Mouse (Mus musculus): ENCODE results near the gene Ppp2r5b.

The Ppp2r5b gene

DNA sequence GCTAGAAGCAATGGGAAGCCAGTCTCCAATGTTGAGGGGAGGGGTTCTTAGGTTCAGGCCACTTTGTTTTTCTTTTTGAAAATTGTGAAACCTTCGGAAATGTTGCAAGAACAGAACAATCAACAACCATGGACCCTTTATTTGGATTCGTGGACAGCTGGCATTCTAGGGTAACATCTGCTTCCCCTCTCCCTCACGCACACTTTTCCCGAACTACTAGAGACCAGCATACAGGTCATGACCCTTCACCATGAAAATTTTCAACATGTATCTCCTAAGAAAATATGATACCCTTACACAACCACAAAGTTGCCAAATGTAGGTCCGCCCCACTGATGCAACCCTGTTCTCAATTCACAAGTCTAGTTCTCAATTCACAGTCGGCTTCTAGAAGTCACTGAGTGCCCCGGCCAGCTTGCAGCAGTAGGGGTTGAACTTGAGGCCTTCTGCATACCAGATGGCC lies 33.0 kb upstream of the Ppp2r5b start:
- DNase-seq (ENCODE audit: low spot score), result no peak

DNA sequence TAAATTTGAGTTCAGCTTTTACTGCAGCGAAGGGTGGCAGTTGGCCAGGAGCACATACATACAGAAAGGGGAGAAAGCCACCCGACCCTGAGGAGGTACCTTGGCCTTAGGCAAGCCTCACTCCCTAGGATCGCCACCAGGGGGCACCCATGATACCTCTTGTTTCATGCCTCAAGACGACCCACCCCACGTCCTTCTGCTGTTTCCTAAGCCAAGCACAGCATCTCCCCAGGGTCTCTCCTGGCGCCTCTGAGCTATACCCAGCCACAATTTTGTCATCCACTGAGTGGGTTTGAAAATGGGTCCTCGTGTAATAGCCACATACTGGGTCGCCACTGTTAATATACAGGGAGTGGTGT lies 32.5 kb upstream of the Ppp2r5b start:
- peak; percentile 85 for DNase-seq (ENCODE audit: low spot score)

DNA sequence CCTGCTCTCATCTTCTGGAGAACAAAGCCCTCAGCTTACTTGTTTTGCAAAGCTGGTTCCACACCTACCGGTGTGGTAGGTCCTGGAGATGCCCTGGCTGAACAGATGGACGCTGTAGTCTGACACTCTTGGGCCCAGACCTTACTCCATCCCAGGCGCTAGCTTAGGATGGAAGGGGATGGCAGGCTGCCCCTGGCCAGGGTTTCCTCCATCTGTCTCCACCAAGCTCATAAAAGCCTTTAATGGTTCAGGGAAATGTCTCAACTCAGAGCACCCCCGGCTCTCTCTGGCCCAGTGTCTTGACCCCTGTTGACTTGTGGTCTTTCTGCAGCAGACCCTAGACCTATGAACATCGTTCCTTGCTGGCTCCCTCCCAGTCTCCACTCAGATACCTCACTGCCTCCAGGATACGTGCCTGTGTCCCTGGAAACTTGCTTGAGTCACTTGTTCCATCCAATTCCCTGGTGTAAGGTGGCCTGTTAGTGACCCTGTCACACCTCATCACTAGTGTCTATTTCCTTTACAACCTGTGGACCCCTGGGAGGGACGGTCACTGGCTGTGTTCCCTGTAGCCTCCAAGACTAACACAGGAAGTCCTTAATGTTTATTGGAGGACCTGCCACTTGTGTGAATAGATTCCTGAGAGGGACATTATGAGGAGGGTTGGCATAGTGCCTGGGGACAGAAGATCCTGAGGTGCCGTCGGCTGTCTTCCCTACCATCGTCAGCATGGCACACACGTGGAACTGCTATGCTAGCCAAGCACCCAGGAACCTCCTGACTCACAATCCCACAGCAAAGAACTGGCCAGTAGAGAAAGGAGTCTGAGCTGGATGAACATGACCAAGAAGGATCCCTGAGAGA lies 31.9 kb upstream of the Ppp2r5b start:
- DNase-seq (ENCODE audit: low spot score), result no peak

DNA sequence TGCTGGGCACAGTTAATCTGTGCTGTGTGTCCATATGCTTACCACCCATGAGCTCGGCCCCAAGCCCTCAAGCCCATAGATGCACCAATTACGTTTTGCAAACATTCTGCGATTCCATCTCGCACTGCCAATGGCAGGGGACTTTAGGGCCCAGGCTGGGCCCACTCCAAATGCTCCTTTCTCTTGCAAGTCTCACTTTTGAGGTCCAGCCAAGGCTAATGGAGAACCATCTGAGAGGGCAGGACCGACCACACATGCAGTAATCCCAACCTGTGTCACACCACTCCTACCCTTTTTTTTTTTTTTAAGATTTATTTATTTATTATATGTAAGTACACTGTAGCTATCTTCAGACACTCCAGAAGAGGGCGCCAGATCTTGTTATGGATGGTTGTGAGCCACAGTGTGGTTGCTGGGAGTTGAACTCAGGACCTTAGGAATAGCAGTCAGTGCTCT lies 30.1 kb upstream of the Ppp2r5b start:
- no peak for DNase-seq (ENCODE audit: low spot score)

DNA sequence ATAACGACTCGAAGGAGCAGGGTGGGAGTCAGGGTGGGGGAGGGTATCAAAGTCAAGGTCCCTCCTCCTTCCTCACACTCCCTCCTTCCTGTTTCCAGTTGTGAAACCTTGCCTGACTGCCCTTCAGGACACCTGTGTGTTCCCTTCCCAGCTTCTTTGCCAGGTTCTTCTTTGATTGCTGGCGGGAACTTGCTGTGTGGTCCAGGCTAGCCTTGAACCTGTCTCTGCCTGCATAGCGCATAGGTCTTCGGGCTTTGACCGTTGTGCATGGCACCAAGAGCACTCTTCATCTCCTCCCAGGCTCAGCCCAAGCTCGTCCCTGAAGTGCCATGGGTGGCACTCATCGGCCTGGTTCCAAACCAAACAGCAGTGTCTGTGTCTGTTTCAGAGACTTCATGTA lies 29.3 kb upstream of the Ppp2r5b start:
- no peak for DNase-seq (ENCODE audit: low spot score)

DNA sequence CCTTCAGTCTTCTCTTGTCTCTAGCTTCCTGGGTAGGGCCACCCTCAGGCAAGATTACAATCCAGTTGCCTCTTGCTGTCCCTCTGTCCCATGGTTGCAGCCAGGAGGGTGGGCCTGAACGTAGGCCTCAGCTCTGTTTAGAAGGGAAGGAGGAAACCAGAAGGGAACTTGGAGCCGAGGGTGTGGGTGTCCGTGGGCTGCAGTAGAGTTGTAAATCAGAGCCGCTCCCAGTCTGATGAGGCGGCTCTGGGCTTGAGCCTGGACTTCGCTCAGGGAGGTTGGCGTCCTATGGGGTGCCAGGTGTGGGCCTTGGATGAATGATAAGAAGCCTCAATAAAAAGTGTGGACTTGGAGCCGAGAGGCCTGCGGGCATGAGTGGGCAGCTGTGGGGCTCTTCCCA lies 28.5 kb upstream of the Ppp2r5b start:
- DNase-seq (ENCODE audit: low spot score), result no peak

DNA sequence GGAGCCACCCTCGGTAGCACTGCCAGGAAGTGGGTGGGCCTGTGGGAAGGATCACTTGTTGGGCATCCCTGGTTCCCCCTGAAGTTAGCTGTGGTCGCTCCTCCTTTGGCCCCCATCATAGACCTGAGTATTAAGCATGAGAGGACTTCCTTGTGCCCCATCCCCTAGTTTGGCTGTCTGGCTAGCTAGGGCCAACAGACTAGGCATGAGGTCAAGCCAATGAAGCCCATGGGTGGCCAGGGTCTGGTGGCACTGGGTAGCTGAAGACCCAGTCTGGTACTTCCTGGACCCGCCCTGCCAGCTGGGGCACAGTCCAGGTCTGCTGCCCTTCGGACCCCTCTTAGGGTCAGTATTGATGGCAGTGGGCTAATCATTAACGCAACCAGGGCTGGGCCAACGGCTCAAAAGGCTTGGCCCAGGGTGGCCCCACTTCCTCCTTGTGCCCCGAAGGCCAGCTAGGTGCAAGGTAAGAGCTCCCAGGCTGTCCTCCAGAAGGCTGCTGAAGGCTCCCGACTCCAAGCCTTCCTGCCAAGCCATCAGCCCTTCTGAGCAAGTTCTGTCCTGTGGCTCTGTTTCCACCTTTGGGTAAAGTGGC lies 27.3 kb upstream of the Ppp2r5b start:
- DNase-seq (ENCODE audit: low spot score), result no peak

DNA sequence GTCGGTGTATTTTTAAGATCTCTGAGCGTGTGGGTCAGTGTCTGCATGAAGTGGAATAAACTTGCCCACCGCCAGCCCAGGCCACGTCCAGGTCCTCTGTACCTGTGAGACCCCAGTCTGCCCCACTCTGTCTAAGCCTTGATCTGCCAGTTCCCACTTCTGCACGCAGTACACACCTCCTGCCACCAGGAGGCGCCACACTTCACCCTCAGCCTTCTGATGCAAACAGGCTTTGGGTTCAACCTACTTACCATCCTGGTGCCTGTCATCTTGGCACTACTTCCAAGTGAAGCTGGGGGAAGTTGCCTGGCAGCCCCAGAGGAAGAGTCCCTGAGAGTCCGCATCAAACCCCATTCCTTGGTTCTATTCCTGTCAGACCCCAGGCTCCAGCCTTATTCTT lies 26.6 kb upstream of the Ppp2r5b start:
- DNase-seq (ENCODE audit: low spot score), result peak; percentile 74

DNA sequence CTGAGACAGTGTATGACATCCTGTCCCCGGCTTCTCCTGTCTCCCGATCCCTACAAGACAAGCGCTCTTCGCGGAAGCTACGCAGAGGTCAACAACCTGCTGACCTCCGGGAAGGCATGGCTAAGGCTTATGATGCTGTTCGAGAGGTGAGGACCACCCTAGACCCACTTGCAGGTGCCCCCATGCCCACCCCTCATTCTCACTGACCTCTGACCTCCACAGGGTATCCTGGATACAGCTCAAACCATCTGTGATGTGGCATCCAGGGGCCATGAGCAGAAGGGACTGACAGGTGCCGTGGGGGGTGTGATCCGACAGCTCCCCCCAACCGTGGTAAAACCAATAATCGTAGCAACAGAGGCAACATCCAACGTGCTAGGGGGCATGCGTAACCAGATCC lies 25.7 kb upstream of the Ppp2r5b start:
- no peak for DNase-seq (ENCODE audit: low spot score)

DNA sequence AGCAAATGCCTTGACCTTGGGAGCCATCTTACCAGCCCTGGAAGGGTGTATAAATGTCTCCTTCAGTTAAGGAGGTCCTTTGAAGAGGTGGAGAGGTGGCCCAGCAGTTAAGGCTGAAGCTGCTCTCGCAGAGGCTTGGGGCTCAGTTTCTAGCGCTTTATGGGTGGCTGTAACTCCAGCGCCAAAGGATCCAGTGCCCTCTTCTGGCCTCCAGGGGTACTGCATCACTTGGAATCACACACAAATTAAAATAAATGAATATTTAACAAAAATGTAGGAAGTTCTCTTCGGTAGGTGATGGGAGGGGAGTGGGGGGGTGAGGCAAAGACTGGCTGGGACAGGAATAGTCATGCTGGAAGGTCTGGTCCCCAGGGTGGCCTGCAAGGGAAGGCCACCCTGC lies 25.3 kb upstream of the Ppp2r5b start:
- no peak for DNase-seq (ENCODE audit: low spot score)

DNA sequence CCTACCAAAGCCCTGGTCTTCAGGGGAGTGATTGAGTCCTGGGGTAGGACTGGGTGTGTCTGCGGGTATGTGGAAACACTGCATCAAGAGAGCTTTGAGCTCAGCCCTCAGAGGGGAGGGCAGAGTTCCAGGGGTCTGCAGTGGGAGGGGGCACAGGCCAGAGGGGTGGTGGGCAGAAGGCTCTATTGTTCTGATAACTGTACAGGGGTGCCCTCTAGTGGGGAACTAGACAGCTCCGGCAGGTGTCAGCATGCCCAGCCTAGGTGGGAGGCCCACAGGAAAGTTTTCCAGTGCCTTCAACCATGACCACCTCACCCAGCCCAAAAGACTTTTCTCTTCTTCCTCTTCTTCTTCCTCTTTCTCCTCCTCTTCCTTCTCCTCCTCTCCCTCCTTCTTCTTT lies 24.8 kb upstream of the Ppp2r5b start:
- no peak for DNase-seq (ENCODE audit: low spot score)

DNA sequence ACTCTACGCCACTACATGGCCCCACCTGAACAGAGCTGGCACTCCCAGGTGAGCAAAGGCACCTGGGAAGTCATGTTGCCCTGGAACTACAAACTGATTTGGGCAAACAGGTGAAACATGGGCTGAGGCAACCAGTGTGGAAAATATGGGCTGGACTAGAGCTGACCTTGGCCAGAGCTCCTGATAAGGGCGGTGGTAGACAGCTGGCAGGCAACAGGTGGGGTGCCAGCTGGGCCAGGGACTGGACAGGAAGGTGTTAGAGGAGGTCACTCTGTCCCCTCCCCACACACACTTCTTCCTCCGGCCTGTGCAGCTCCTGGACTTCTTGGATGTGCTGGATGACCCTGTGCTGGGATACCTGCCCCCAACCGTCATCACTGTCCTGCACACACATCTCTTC lies 17.3 kb upstream of the Ppp2r5b start:
- no peak for DNase-seq (ENCODE audit: low spot score)

DNA sequence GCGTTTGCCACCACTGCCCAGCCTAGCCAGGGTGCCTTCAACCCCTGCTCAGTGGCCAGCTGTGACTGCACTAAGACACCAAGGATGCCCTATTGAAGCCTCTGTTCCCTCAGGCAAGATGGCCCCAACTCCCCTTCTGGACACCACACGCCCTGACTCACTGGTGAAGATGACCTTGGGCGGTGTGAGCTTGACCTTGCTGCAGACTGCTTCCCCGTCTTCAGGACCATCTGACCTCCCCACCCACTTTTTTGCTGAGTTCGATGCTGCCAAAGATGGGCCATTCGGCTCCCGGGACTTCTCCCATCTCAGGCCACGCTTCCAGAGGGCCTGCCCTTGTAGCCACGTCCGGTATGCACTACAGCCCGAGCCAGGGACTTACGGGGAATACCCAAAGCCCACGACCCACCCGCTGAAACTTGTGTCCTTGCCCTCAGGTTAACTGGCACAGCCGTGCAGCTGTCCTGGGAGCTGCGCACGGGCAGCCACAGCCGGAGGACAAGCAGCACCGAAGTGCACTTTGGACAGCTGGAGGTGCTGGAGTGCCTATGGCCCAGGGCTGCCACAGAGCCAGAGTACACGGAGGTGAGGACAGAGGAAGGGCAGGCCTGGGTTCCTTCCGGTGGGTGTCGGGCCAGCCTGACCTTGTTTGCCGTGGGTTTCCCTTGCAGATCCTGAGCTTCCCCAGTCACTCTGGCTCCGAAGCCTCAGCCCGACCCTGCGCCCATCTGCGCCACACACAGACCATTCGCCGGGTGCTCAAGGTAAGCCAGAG lies 12.0 kb upstream of the Ppp2r5b start:
- DNase-seq (ENCODE audit: low spot score), result no peak

DNA sequence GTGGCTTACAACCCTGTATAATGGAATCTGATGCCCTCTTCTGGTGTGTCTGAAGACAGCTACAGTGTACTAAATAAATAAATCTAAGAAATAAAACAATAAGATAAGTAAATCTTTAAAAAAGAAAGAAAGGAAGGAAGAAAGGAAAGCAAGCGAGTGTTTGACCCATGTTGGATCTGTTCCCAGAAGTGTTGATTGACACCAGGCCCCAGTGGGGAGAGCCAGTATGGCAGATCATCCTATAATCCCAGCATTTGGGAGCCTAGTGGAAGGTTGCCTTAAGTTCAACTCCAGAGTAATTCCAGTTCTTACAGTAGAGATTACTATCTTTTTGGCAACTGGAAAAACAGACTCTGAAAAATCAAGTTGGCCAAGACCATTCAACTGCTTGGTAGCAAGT lies 10.1 kb upstream of the Ppp2r5b start:
- no peak for DNase-seq (ENCODE audit: low spot score)

DNA sequence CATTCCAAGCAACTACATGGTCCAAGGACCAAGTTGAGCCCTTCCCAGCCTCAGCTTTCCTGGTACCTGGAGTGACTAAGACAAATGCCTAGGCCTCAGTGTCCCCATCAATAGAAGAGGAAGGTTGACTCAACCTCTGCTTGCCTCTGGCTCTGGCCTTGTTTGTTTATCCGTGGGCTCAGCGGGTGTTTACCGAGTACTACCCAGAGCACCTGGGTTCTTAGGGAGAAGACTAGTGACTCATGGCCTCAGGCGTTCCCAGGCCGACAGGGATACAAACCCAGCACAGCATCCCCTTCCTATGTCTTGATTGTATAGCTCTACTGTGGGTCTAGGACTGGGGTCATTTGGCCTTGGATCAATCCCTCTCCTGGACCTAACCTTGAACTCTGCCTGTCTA lies 7.6 kb upstream of the Ppp2r5b start:
- DNase-seq (ENCODE audit: low spot score), result no peak

DNA sequence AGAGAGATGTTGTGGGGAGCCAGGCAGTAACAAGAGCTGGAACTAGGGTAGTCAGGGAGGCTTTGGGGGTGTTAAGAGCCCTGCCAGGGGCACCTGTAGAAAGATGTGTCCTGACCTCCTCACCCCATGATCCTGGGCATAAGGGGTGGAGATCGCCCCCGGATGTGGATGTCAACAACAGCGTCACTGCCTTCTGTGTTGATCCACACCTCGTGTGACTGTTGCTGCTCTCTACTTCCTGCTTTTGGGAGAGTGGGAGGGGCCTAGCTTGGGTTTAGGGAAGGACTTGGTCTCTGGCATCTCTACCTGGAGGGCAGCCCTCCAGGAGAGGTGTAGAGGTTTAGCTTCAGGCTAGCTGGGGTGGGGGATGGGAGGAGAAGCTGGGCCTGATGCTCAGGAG lies 6.6 kb upstream of the Ppp2r5b start:
- peak; percentile 92 for DNase-seq (ENCODE audit: low spot score)

DNA sequence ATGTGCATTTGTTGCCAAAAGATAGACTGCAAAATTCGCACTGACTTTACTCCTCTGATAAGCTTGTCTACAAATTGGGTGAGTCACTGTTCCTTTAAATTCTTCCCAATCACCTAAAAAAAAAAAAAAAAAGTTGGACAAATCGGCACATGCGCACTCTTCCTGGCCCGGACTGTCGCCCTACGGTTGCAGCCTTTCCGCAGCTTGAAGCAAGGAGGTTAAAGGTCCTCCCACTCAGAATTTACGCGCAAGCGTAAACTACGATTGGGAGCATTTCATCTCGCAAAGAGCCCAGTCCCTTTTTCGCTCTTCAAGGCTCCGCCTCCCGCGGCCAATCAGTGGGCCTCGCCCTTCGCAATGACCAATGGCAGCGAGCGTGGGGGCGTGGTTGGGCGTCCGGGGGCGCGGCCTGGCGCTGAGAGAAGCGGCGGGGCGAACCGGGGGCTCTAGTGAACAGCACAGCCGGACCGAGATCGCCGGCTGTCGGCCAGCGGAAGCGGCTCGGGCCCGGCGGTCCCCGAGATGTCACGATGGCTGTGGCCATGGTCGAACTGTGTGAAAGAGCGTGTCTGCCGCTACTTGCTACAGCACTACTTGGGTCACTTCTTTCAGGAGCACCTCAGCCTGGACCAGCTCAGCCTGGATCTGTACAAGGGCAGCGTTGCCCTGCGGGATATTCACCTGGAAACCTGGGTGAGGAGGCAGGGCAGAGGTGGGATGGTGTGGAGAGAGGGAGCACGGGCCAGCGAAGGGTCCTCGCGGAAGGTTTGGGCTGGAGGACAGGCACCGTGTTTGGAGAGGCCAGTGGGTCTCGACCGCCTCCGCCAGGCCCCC lies 5.8 kb upstream of the Ppp2r5b start, which contains the start of gene Atg2a:
Gene Atg2a (plus strand): TSS at position 395 of the 834 bp plus-strand sequence.
- DNase-seq (ENCODE audit: low spot score), result peak; percentile 99

DNA sequence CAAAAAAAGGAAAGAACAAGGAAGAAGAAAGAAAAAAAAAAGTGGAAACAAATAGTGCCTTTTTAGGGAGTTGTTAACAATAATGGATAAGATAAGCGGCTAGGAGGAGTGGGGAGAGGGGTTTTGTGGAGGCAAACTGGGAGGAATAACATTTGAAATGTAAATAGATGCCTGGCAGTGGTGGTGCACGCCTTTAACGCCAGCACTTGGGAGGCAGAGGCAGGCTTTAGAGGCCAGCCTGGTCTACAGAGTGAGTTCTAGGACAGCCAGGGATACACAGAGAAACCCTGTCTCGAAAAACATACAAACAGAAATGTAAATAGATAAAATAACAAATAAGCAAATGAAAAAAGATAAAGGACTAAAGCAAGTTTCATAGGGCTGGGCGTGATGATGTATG lies 5.1 kb upstream of the Ppp2r5b start:
- no peak for DNase-seq (ENCODE audit: low spot score)

DNA sequence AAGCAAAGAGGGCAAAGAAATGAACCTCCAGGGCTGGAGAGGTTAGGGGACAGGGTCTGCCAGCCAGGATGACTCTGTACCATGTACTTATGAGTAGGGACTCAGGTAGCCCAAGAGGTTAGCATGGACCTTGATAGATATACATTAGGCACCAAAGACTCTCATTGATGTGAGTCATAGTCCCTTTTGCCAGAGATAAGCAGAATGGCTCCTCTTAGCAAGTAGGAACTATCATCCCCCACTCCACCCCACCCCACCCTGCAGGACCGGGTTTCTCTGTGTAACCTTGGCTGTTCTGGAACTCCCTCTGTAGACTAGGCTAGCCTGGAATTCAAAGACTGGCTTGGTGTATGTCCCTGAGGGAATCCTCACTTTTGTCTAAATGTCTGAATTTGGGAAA lies 4.5 kb upstream of the Ppp2r5b start:
- no peak for DNase-seq (ENCODE audit: low spot score)

DNA sequence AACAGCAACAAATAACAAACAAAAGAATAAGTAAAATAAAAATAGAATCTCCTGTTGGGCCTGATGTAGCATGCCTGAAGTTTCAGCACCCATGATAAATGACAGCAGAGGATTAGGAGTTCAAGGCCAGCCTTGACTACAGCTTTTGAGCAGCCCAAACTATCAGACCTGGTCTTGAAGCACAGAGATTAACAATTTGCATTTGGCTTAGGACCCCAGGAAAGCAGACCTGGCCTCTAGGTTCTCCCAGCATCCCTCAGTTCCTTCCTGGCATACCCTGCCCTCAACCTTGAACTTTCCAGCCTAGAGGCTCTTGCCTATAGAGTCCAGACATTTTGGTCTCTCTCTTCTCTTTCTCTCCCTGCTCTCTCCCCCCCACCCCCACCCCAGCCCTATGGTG lies 3.1 kb upstream of the Ppp2r5b start:
- DNase-seq (ENCODE audit: low spot score), result no peak

DNA sequence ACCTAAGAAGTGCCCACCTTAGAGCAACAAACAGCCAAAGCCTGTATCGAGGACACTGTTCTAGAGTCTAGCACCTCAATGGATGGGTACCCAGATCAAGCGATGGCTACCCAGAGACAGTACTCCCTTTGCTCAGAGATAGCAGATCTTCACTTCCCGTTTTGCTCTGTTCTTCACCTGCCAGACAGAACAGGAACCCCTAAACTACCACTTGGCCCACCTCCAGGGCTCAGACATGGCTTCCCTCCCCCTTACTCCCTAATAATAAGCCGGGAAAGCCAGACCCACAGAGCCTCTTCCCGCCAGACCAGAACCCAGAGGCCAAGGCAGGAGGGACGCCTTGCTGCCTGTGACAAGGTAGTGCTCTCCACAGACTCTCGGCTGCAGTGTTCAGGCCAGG lies 1.2 kb upstream of the Ppp2r5b start:
- no peak for DNase-seq (ENCODE audit: low spot score)

DNA sequence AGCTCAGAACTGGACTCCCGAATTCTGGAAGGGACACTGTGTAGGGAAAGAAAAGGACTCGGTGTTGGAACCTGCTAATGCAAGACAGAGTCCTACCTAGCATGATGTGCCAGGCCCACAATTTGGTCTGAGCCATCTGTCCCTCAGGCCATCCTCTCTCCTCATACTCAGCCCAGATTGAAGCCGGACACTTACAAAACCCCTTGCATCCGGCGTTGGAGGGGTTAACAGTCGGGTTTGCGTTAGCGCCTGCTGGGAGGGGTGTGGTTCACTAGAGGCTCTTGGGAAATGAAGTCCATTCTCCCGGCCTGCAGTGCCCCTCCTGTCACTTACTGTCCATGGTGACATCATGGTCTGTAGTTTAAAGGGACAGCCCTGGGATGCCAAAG lies 375 bp upstream of the Ppp2r5b start:
- DNase-seq (ENCODE audit: low spot score), result peak; percentile 72

Measured in T-cell, adult 2 months (primary cell).